Mouse (Mus musculus) neural tube, embryonic 14.5 days (tissue): Measurements from ENCODE around the gene Actrt2. TPM values are rescaled to one million over a fixed set of nuclear protein-coding genes. Genes with fewer than 3 reads are reported as not detected.

ENCODE experiments used
- ATAC-seq: fragments of 200-750 bp; cut with Nextera tagmentation; 2 replicates; pipeline ENCODE4 v1.8.0; 2017; ENCODE audit warnings: low read depth, mild to moderate bottlenecking, moderate TSS enrichment, moderate library complexity
- H3K27ac ChIP-seq: fragments of 300-500 bp; sonication (generic); 2 replicates; pipeline ENCODE4 v1.5.1; 2014; ENCODE audit warnings: low read depth, mild to moderate bottlenecking, control low read depth, low read length, moderate library complexity, mixed read lengths
- H3K27me3 ChIP-seq: fragments of 300-500 bp; sonication (generic); 2 replicates; pipeline ENCODE4 v1.6.1; 2014; ENCODE audit warnings: low read length; ENCODE audit not compliant: control insufficient read depth, insufficient read depth
- H3K36me3 ChIP-seq: fragments of 300-500 bp; sonication (generic); 2 replicates; pipeline ENCODE4 v1.6.1; 2014; ENCODE audit warnings: low read length, mixed read lengths; ENCODE audit not compliant: control insufficient read depth, insufficient read depth
- H3K4me1 ChIP-seq: fragments of 300-500 bp; sonication (generic); 2 replicates; pipeline ENCODE4 v1.6.1; 2014; ENCODE audit warnings: low read length; ENCODE audit not compliant: control insufficient read depth, insufficient read depth
- H3K4me2 ChIP-seq: fragments of 300-500 bp; sonication (generic); 2 replicates; pipeline ENCODE4 v1.6.1; 2014; ENCODE audit warnings: mild to moderate bottlenecking, low read depth, low read length, control low read depth
- H3K4me3 ChIP-seq: fragments of 300-500 bp; sonication (generic); 2 replicates; pipeline ENCODE4 v1.5.1; 2014; ENCODE audit warnings: low read depth, low read length, control low read depth, mixed read lengths
- H3K9ac ChIP-seq: fragments of 300-500 bp; sonication (generic); replicated peaks from 2 replicates; pipeline ENCODE4 v1.6.1; 2014; ENCODE audit warnings: low read depth, mild to moderate bottlenecking, control low read depth, low read length, mixed read lengths
- H3K9me3 ChIP-seq: fragments of 300-500 bp; sonication (generic); 2 replicates; pipeline ENCODE4 v1.6.1; 2016; ENCODE audit warnings: low read length; ENCODE audit not compliant: control insufficient read depth
- WGBS: fragments of 180-500 bp; shearing (Covaris S2); extraction: QIAGEN DNeasy Blood & Tissue Kit; methylation state at CpG from one replicate; pipeline ENCODE4 v1.1.7; 2014; 5-methylcytosine and 5-hydroxymethylcytosine counted together
- polyA plus RNA-seq: library from polyadenylated mRNA; unstranded; fragments of >200 nt; fragmentation: Nextera tagmentation; extraction: Ambion mirVana; gene quantifications from 2 replicates; pipeline ENCODE4 v1.2.1, GENCODE M21; 2014

The Actrt2 gene
- polyA plus RNA-seq, 1 experiment from 2014 or later: not detected

- no peaks in the 10 kb centered on the region for H3K36me3 ChIP-seq
- ATAC-seq: peak; percentile 20; the same call in 1 of the 2 replicates
- H3K27me3 ChIP-seq: peaks cover 38% of the 10 kb centered on the region
- H3K4me3 ChIP-seq: peak within 1 kb of the TSS; percentile 36
- H3K27ac ChIP-seq: peak within 1 kb of the TSS; percentile 57
- no peaks in the 10 kb centered on the region for H3K9me3 ChIP-seq
- H3K4me2 ChIP-seq: peak within 1 kb of the TSS; percentile 50
- under 1% methylated on average over 47 of the region's 47 CpGs for WGBS
- peak within 1 kb of the TSS; percentile 50 for H3K9ac ChIP-seq
- H3K4me1 ChIP-seq: peaks cover 10% of the 10 kb centered on the region; the same call in 1 of the 2 replicates
Observed at GRCm38 (mm10) chr4:154636721-154637311, 30.9 kb downstream of the Actrt2 start, which contains the start of gene Prdm16. Prdm16 (minus strand) TSS chr4:154636873.

GRCm38 (mm10) chr4:154636053-154636433 is 31.6 kb downstream of the Actrt2 start:
- H3K4me1 ChIP-seq: 0 out of 2 replicates have a peak, but pooled peaks cover 8% of the 10 kb centered on the region
- peak; percentile 47; the same call in 1 of the 2 replicates for ATAC-seq
- H3K27ac ChIP-seq: peak overlapping the region; percentile 57
- peaks cover 41% of the 10 kb centered on the region for H3K27me3 ChIP-seq
- peak overlapping the region; percentile 36 for H3K4me3 ChIP-seq
- H3K9me3 ChIP-seq: no peaks in the 10 kb centered on the region
- H3K4me2 ChIP-seq: peak overlapping the region; percentile 50
- peak overlapping the region; percentile 50; the same call in 1 of the 2 replicates for H3K9ac ChIP-seq
- H3K36me3 ChIP-seq: no peaks in the 10 kb centered on the region
- WGBS: under 1% methylated on average over 18 of the region's 30 CpGs

- Histone ChIP-seq H3K4me3 (peak overlapping the region; percentile 36), H3K9ac (peak overlapping the region; percentile 46), H3K36me3 (no peaks in the 10 kb centered on the region), H3K4me1 (0 out of 2 replicates have a peak, but pooled peaks cover 8% of the 10 kb centered on the region), H3K4me2 (peak overlapping the region; percentile 50), H3K27me3 (peaks cover 41% of the 10 kb centered on the region), H3K27ac (peak overlapping the region; percentile 57), H3K9me3 (no peaks in the 10 kb centered on the region)
- peak; percentile 33; the same call in 1 of the 2 replicates for ATAC-seq
- under 1% methylated on average over 86 of the region's 94 CpGs for WGBS
Observed at GRCm38 (mm10) chr4:154635241-154636052, 32.2 kb downstream of the Actrt2 start.

GRCm38 (mm10) chr4:154634470-154635240 is 33.0 kb downstream of the Actrt2 start:
- Histone ChIP-seq H3K9ac (peak overlapping the region; percentile 46), H3K36me3 (no peaks in the 10 kb centered on the region), H3K27me3 (peaks cover 35% of the 10 kb centered on the region), H3K9me3 (no peaks in the 10 kb centered on the region), H3K27ac (no peak overlapping the region), H3K4me1 (0 out of 2 replicates have a peak, but pooled peaks cover 8% of the 10 kb centered on the region), H3K4me2 (peak overlapping the region; percentile 50; the same call in 1 of the 2 replicates), H3K4me3 (peak overlapping the region; percentile 36)
- 7% methylated on average over 44 of the region's 44 CpGs for WGBS
- no peak for ATAC-seq

- peak overlapping the region; percentile 9; the same call in 1 of the 2 replicates for H3K4me3 ChIP-seq
- H3K27me3 ChIP-seq: peaks cover 32% of the 10 kb centered on the region
- ATAC-seq: no peak
- no peak overlapping the region for H3K27ac ChIP-seq
- 28% methylated on average over 3 of the region's 3 CpGs for WGBS
- H3K4me1 ChIP-seq: 0 out of 2 replicates have a peak, but pooled peaks cover 8% of the 10 kb centered on the region
- no peaks in the 10 kb centered on the region for H3K9me3 ChIP-seq
- peak overlapping the region; percentile 50 for H3K4me2 ChIP-seq
- H3K9ac ChIP-seq: no peak overlapping the region
- no peaks in the 10 kb centered on the region for H3K36me3 ChIP-seq
Observed at GRCm38 (mm10) chr4:154634001-154634400, 33.7 kb downstream of the Actrt2 start.

GRCm38 (mm10) chr4:154632800-154633764 is 34.6 kb downstream of the Actrt2 start:
- H3K27ac ChIP-seq: no peak overlapping the region
- H3K36me3 ChIP-seq: no peaks in the 10 kb centered on the region
- H3K4me3 ChIP-seq: no peak overlapping the region
- H3K27me3 ChIP-seq: peaks cover 31% of the 10 kb centered on the region
- H3K4me1 ChIP-seq: 0 out of 2 replicates have a peak, but pooled peaks cover 8% of the 10 kb centered on the region
- no peak for ATAC-seq
- 29% methylated on average over 14 of the region's 14 CpGs for WGBS
- no peaks in the 10 kb centered on the region for H3K9me3 ChIP-seq
- peak overlapping the region; percentile 50 for H3K4me2 ChIP-seq
- H3K9ac ChIP-seq: no peak overlapping the region

GRCm38 (mm10) chr4:154630763-154631162 is 36.9 kb downstream of the Actrt2 start:
- H3K9ac ChIP-seq: no peak overlapping the region
- no peak overlapping the region for H3K4me3 ChIP-seq
- no peak overlapping the region for H3K4me2 ChIP-seq
- H3K27me3 ChIP-seq: peaks cover 23% of the 10 kb centered on the region
- H3K4me1 ChIP-seq: peaks cover 14% of the 10 kb centered on the region
- H3K27ac ChIP-seq: no peak overlapping the region
- 60% methylated on average over 3 of the region's 3 CpGs for WGBS
- no peaks in the 10 kb centered on the region for H3K9me3 ChIP-seq
- no peak for ATAC-seq
- H3K36me3 ChIP-seq: no peaks in the 10 kb centered on the region
